Comparison of ENCODE assay signal across 28 mouse cellular contexts in the genomic region with DNA sequence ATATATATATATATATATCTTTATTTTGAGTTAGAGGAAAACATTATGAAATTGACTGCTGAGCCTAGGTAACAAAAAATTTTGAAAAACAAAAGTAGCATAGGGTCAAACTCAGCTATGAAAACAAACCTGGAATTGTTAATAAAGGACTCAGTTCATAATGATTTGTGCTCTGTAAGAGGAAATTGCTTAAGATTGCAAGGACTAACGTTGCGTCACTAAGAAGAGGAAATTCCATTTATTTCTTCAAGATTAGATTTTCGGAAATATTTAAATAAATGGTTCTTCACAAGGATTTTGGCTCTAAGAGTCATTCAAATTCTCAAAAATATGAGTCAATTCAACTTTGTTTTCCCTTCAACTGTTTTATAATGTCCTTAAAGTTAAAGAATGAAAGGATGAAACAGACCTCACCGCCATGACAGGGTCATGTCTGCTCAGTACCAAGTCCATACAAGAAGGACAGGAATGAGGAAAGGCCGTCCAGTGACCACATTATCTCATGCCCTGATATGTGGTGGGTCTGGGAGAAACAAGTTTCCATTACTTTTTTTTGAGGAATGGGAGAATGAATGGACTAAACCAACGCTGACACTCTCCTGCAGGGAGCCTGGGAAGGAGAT. TPM values are rescaled to one million over a fixed set of nuclear protein-coding genes. Genes with fewer than 3 reads are reported as not detected.
DNase-seq lines count a peak whose midpoint lies in the region; ATAC-seq and TF ChIP-seq lines count a peak whose summit lies in the region.
"Had no signal": no experiment of that assay in that cellular context is flagged by ENCODE, and none has a peak within 500 bp of the region (broad histone marks: within the 10 kb centered on the region; RNA-seq: fewer than 3 reads in every experiment).

No protein-coding gene starts in this region.

- H3K27me3 ChIP-seq in kidney, adult 2 months (replicated peaks; ENCODE audit: control insufficient read depth, insufficient read depth, low read length): no peaks in the 10 kb centered on the region
- no peaks in the 10 kb centered on the region for H3K27me3 ChIP-seq in liver, postnatal 0 days (ENCODE audit: insufficient read depth, low read length)
- H3K27me3 ChIP-seq: CH12.LX; embryonic facial prominence, embryonic 12.5 days had no signal

- no peak for DNase-seq in kidney, adult 2 months
- no peak for DNase-seq in kidney, postnatal 14 days
- DNase-seq in liver, postnatal 0 days: no peak
- DNase-seq in liver: no peak
- DNase-seq in 416B (ENCODE audit: low read depth): peak; percentile 18
- peak; percentile 26 for DNase-seq in fibroblast of lung, adult 2 months (ENCODE audit: low read depth)
- no peak for DNase-seq in left cerebral cortex, adult 11 months (ENCODE audit: low spot score)
- no peak for DNase-seq in left cerebral cortex, postnatal 36 days (ENCODE audit: low spot score in 2 of 2)
- DNase-seq: adrenal gland, adult 8-10 months; adrenal gland, postnatal 14 days; adrenal gland, postnatal 36 days; B cell, adult 2 months; cerebellum, adult 11-12 months; cerebellum, adult 2 months; cerebellum, adult 9-10 months; cerebellum, postnatal 10 days; cerebellum, postnatal 25 days had no signal

- TF ChIP-seq EP300 in liver, postnatal 0 days (IDR thresholded peaks at IDR 0.05; ENCODE audit: low read depth): no peak

- peak overlapping the region; percentile 46; the same call in 1 of the 2 replicates for H3K27ac ChIP-seq in kidney, adult 2 months (ENCODE audit: insufficient read depth, low read depth, low read length)
- 0 out of 2 replicates have a peak overlapping the region, but pooled peaks have one; percentile 24 for H3K27ac ChIP-seq in liver, postnatal 0 days (ENCODE audit: low read depth)
- H3K27ac ChIP-seq: embryonic facial prominence, embryonic 10.5 days; embryonic facial prominence, embryonic 12.5 days; forebrain, embryonic 10.5 days; forebrain, embryonic 12.5 days had no signal

- ATAC-seq in liver, postnatal 0 days: no peak
- ATAC-seq: activated CD4-positive, CD25-positive, alpha-beta regulatory T cell, adult 4 months; CD4-positive, CD25-positive, alpha-beta regulatory T cell, adult 4 months; forebrain, embryonic 14.5 days; forebrain, embryonic 16.5 days; Patski had no signal

- no peak for TF ChIP-seq CTCF in kidney, adult 2 months (conservative IDR thresholded peaks at IDR 0.05; ENCODE audit: insufficient read depth, insufficient read length, low read depth, low read length)
- TF ChIP-seq CTCF in liver, postnatal 0 days (IDR thresholded peaks at IDR 0.05; ENCODE audit: low read depth): no peak

- H3K4me2 ChIP-seq in liver, postnatal 0 days (ENCODE audit: low read depth, low read length): no peak overlapping the region
- H3K4me2 ChIP-seq: embryonic facial prominence, embryonic 12.5 days; forebrain, embryonic 12.5 days had no signal

- 70% methylated on average over 6 of the region's 6 CpGs for WGBS in kidney, adult 2 months
- 55% methylated on average over 6 of the region's 6 CpGs for WGBS in liver, postnatal 0 days (ENCODE audit: insufficient replicate concordance)

- no peaks in the 10 kb centered on the region for H3K36me3 ChIP-seq in kidney, adult 2 months (ENCODE audit: control insufficient read depth, insufficient read depth, low read length)
- no peaks in the 10 kb centered on the region for H3K36me3 ChIP-seq in liver, postnatal 0 days (replicated peaks; ENCODE audit: insufficient read depth, low read length)
- H3K36me3 ChIP-seq: embryonic facial prominence, embryonic 12.5 days; forebrain, embryonic 10.5 days; forebrain, embryonic 12.5 days; G1E had no signal

- no peaks in the 10 kb centered on the region for H3K9me3 ChIP-seq in liver, postnatal 0 days (ENCODE audit: low read length)
- H3K9me3 ChIP-seq: embryonic facial prominence, embryonic 10.5 days; embryonic facial prominence, embryonic 12.5 days; forebrain, embryonic 10.5 days; forebrain, embryonic 12.5 days; G1E had no signal

- H3K4me3 ChIP-seq in kidney, adult 2 months (ENCODE audit: insufficient read depth, low read depth, low read length): no peak overlapping the region
- no peak overlapping the region for H3K4me3 ChIP-seq in liver, postnatal 0 days (ENCODE audit: low read depth, low read length)
- H3K4me3 ChIP-seq: embryonic facial prominence, embryonic 10.5 days; embryonic facial prominence, embryonic 12.5 days; forebrain, embryonic 10.5 days; forebrain, embryonic 12.5 days had no signal

- intact Hi-C loops in left cerebral cortex, postnatal 36 days (cut with DNase I): no loop called here

- no peak overlapping the region for H3K9ac ChIP-seq in liver, postnatal 0 days (replicated peaks)
- H3K9ac ChIP-seq: embryonic facial prominence, embryonic 12.5 days; forebrain, embryonic 12.5 days had no signal

- peaks cover 6% of the 10 kb centered on the region; the same call in 1 of the 2 replicates for H3K4me1 ChIP-seq in kidney, adult 2 months (ENCODE audit: control insufficient read depth, insufficient read depth, low read length)
- no peaks in the 10 kb centered on the region for H3K4me1 ChIP-seq in liver, postnatal 0 days (ENCODE audit: insufficient read depth)
- H3K4me1 ChIP-seq: embryonic facial prominence, embryonic 12.5 days had no signal

- no peak for TF ChIP-seq POLR2A in kidney, adult 2 months (IDR thresholded peaks at IDR 0.05; ENCODE audit: low read depth, low read length)

RNA-seq across cellular contexts. Expression of gene Frzb, which starts 14.1 kb away (rescaled TPM):
- 6.8 and 8.3 TPM in 2 replicates for polyA plus RNA-seq in kidney, adult 2 months (2012; rRNA removed)
- 0.49 and 0.84 TPM in 2 replicates for polyA plus RNA-seq in liver, postnatal 0 days (2015; fragmentation: Nextera tagmentation; extraction: Ambion mirVana)
- total RNA-seq in left cerebral cortex, postnatal 36 days (2021): 10 to 100 TPM; 27.7 to 33.5 TPM
- total RNA-seq: CH12.LX had no signal
- polyA plus RNA-seq: activated CD4-positive, CD25-positive, alpha-beta regulatory T cell, adult 4 months; CD4-positive, CD25-positive, alpha-beta regulatory T cell, adult 4 months had no signal

Comparison
In these comparisons a context has a peak if more than half of its experiments do, and no peak if none do; other contexts are left out.
1. DNase-seq: peak in 416B (single experiment) and fibroblast of lung, adult 2 months (single experiment); none in kidney, adult 2 months (single experiment), kidney, postnatal 14 days (single experiment), liver, postnatal 0 days (single experiment), liver (single experiment), left cerebral cortex, adult 11 months (single experiment) and left cerebral cortex, postnatal 36 days (0 of 2).